Mouse (Mus musculus) forebrain, embryonic 13.5 days (tissue): ENCODE results near the gene Dirc2. TPM values are rescaled to one million over a fixed set of nuclear protein-coding genes. Genes with fewer than 3 reads are reported as not detected.

ENCODE experiments used
- ATAC-seq: fragments of 200-750 bp; cut with Nextera tagmentation; 2 replicates; pipeline ENCODE4 v1.8.0; 2017
- H3K27ac ChIP-seq: fragments of 300-500 bp; sonication (generic); 2 replicates; pipeline ENCODE4 v1.5.1; 2015; ENCODE audit warnings: inconsistent platforms, mild to moderate bottlenecking, moderate library complexity
- H3K27me3 ChIP-seq: fragments of 300-500 bp; sonication (generic); 2 replicates; pipeline ENCODE4 v1.6.1; 2015; ENCODE audit warnings: mild to moderate bottlenecking, inconsistent platforms
- H3K36me3 ChIP-seq: fragments of 300-500 bp; sonication (generic); 2 replicates; pipeline ENCODE4 v1.6.1; 2015; ENCODE audit warnings: mild to moderate bottlenecking, inconsistent platforms; ENCODE audit not compliant: poor library complexity, severe bottlenecking
- H3K4me1 ChIP-seq: fragments of 300-500 bp; sonication (generic); 2 replicates; pipeline ENCODE4 v1.6.1; 2015; ENCODE audit warnings: inconsistent platforms
- H3K4me2 ChIP-seq: fragments of 300-500 bp; sonication (generic); 2 replicates; pipeline ENCODE4 v1.6.1; 2015; ENCODE audit warnings: inconsistent platforms, mild to moderate bottlenecking, moderate library complexity
- H3K4me3 ChIP-seq: fragments of 300-500 bp; sonication (generic); 2 replicates; pipeline ENCODE4 v1.5.1; 2015; ENCODE audit warnings: mild to moderate bottlenecking, inconsistent platforms
- H3K9ac ChIP-seq: fragments of 300-500 bp; sonication (generic); 2 replicates; pipeline ENCODE4 v1.6.1; 2015; ENCODE audit warnings: mild to moderate bottlenecking, inconsistent platforms
- H3K9me3 ChIP-seq: fragments of 300-500 bp; sonication (generic); replicated peaks from 2 replicates; pipeline ENCODE4 v1.6.1; 2016; ENCODE audit warnings: inconsistent platforms
- WGBS: fragments of 180-500 bp; shearing (Covaris S2); methylation state at CpG from one replicate; pipeline ENCODE4 v1.1.7; 2015; 5-methylcytosine and 5-hydroxymethylcytosine counted together
- polyA plus RNA-seq: library from polyadenylated mRNA; unstranded; fragments of >200 nt; fragmentation: Nextera tagmentation; extraction: Ambion mirVana; gene quantifications from 2 replicates; pipeline ENCODE4 v1.2.1, GENCODE M21; 2015

Gene Dirc2
- polyA plus RNA-seq, 1 experiment from 2014 or later = 23.8 TPM

- 0 out of 2 replicates have a peak, but pooled peaks cover 3% of the 10 kb centered on the region for H3K27me3 ChIP-seq
- H3K9ac ChIP-seq = no peak overlapping the region
- H3K4me3 ChIP-seq = no peak overlapping the region
- H3K9me3 ChIP-seq = no peaks in the 10 kb centered on the region
- no peak overlapping the region for H3K27ac ChIP-seq
- 67% methylated on average over 5 of the region's 5 CpGs for WGBS
- H3K36me3 ChIP-seq = peaks cover 69% of the 10 kb centered on the region
- ATAC-seq = no peak
- no peak overlapping the region for H3K4me2 ChIP-seq
- peaks cover 19% of the 10 kb centered on the region; the same call in 1 of the 2 replicates for H3K4me1 ChIP-seq
Measured at GRCm38 (mm10) chr16:35653951-35654350, 115.2 kb downstream of the Dirc2 start.

GRCm38 (mm10) chr16:35652706-35653105 lies 116.5 kb downstream of the Dirc2 start:
- Histone ChIP-seq H3K4me3 (no peak overlapping the region), H3K27ac (no peak overlapping the region), H3K9me3 (no peaks in the 10 kb centered on the region), H3K36me3 (peaks cover 73% of the 10 kb centered on the region), H3K9ac (no peak overlapping the region), H3K27me3 (no peaks in the 10 kb centered on the region), H3K4me2 (no peak overlapping the region), H3K4me1 (peaks cover 19% of the 10 kb centered on the region; the same call in 1 of the 2 replicates)
- ATAC-seq = no peak
- 94% methylated on average over 3 of the region's 3 CpGs for WGBS

GRCm38 (mm10) chr16:35652206-35652605 lies 117.0 kb downstream of the Dirc2 start:
- ATAC-seq = no peak
- Histone ChIP-seq H3K4me3 (no peak overlapping the region), H3K9ac (no peak overlapping the region), H3K36me3 (peaks cover 73% of the 10 kb centered on the region), H3K27ac (no peak overlapping the region), H3K9me3 (no peaks in the 10 kb centered on the region), H3K27me3 (no peaks in the 10 kb centered on the region), H3K4me2 (no peak overlapping the region), H3K4me1 (peaks cover 19% of the 10 kb centered on the region; the same call in 1 of the 2 replicates)
- 73% methylated on average over 6 of the region's 6 CpGs for WGBS

GRCm38 (mm10) chr16:35648862-35649261 lies 120.3 kb downstream of the Dirc2 start:
- WGBS = 81% methylated on average over 4 of the region's 4 CpGs
- no peaks in the 10 kb centered on the region for H3K27me3 ChIP-seq
- H3K4me2 ChIP-seq = no peak overlapping the region
- peaks cover 80% of the 10 kb centered on the region for H3K36me3 ChIP-seq
- H3K9me3 ChIP-seq = no peaks in the 10 kb centered on the region
- ATAC-seq = no peak
- no peak overlapping the region for H3K27ac ChIP-seq
- no peak overlapping the region for H3K9ac ChIP-seq
- peaks cover 14% of the 10 kb centered on the region; the same call in 1 of the 2 replicates for H3K4me1 ChIP-seq
- no peak overlapping the region for H3K4me3 ChIP-seq

Other genes starting within 250 kb of the Dirc2 start
- gene Sema5b, start 228.2 kb downstream of the Dirc2 start, polyA plus RNA-seq = 40.8 and 41.7 TPM in 2 replicates
- 20.2 and 21.0 TPM in 2 replicates for gene Hspbap1, start 1.0 kb upstream of the Dirc2 start, polyA plus RNA-seq
- 0.14 and 0.35 TPM in 2 replicates for gene Parp14, start 102.2 kb upstream of the Dirc2 start, polyA plus RNA-seq
- gene Parp9, start 169.1 kb upstream of the Dirc2 start, polyA plus RNA-seq = 2.3 and 2.8 TPM in 2 replicates
- gene Dtx3l, start 169.8 kb upstream of the Dirc2 start, polyA plus RNA-seq = 2.8 and 3.1 TPM in 2 replicates
- gene Kpna1, start 209.4 kb upstream of the Dirc2 start, polyA plus RNA-seq = 70.0 and 78.2 TPM in 2 replicates